Mouse (Mus musculus) myocyte (in vitro differentiated cells): ENCODE results near the gene Fabp1.

Experiments
- E2F4 ChIP-seq: IDR thresholded peaks from one replicate; pipeline ENCODE4 v1.6.1; 2011; ENCODE audit warnings: mild to moderate bottlenecking, control low read depth, moderate library complexity; ENCODE audit not compliant: insufficient read depth
- MAX ChIP-seq: IDR thresholded peaks from one replicate; pipeline ENCODE4 v1.6.1; 2011; ENCODE audit warnings: low read depth, mild to moderate bottlenecking, control low read depth
- POLR2A ChIP-seq: IDR thresholded peaks from one replicate; pipeline ENCODE4 v1.6.1; 2011; ENCODE audit warnings: low read depth, mild to moderate bottlenecking, control low read depth, moderate library complexity; ENCODE audit not compliant: insufficient read length
- POLR2AphosphoS2 ChIP-seq: IDR thresholded peaks from one replicate; pipeline ENCODE4 v1.6.1; 2011; ENCODE audit warnings: low read depth, control low read depth; ENCODE audit not compliant: insufficient read length
- REST ChIP-seq: IDR thresholded peaks from one replicate; pipeline ENCODE4 v1.6.1; 2011; ENCODE audit warnings: mild to moderate bottlenecking, control low read depth, moderate library complexity; ENCODE audit not compliant: insufficient read depth, insufficient read length
- TCF12 ChIP-seq: IDR thresholded peaks from one replicate; pipeline ENCODE4 v1.6.1; 2011; ENCODE audit warnings: mild to moderate bottlenecking, control low read depth; ENCODE audit not compliant: poor library complexity, insufficient read depth, severe bottlenecking
- TCF3 ChIP-seq: IDR thresholded peaks from one replicate; pipeline ENCODE4 v1.6.1; 2011; ENCODE audit warnings: low read depth, control low read depth; ENCODE audit not compliant: insufficient read length
- USF1 ChIP-seq: IDR thresholded peaks from one replicate; pipeline ENCODE4 v1.6.1; 2011; ENCODE audit warnings: low read depth, mild to moderate bottlenecking, control low read depth, moderate library complexity

- TF ChIP-seq REST (no peak), MAX (no peak), TCF12 (peak; percentile 30), USF1 (no peak), POLR2AphosphoS2 (no peak), POLR2A (no peak), TCF3 (no peak), E2F4 (no peak)
Observed at GRCm38 (mm10) chr6:71166551-71167169, 33.0 kb upstream of the Fabp1 start.
